Mouse (Mus musculus): ENCODE measurements around the gene Ikbkg.
"Not testable (repeated sequence)": the region's sequence is repeated elsewhere in the genome, so short reads cannot be mapped to it uniquely, and the experiment has no call there.

The Ikbkg gene

DNA sequence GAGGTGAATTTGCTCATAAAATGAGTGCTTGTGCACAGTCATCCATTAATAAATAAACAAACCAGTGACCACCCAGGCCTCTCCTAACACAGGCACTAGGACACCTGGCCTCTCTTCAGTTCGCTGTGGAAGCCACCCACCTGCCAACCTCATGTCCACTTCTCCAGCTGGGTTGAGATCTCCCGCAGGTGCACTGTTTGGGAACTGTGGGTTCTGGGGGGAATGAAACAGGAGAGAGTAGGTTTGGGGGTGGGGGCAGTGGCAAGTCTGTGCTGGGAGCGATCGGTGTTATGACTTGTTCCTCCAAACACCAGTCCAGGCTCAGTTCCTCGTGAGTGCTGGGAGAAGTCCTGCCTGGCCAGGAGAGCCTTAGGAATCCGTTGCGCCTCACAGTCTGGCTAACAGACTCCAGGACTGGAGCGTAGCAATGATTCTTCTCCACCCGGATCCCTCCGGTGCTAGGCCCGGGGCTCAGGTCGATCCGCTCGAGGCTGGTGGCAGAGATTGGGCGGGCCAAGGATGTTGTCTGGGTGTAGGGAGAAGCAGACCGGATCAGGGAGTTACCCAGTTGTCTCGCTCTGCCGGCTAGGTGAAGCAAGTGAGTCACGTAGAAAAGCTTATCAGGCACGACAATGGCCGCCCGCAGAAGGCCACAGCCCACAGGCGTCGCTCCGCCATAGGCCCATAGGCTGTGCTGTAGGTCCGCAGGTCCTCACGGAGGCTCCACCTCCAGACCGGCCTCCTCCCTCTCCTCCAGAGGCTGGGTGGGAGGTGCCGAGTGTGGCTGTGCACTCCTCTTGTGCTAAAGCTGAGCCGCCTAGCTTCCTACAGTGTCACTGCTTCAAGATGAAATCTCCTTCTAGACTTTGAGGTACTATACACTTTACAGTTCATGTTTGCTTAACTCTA, at the start of gene Ikbkg, which contains the start of gene Fam3a:
Gene Ikbkg (plus strand): TSS at position 756 of the 909 bp plus-strand sequence.
Gene Fam3a (minus strand): TSS at position 738 of the 909 bp plus-strand sequence.
- peak; percentile 82 to 83 for DNase-seq

GRCm38 (mm10) chrX:74352645-74353466, 40.2 kb upstream of the Ikbkg start:
- no peak for DNase-seq

DNA sequence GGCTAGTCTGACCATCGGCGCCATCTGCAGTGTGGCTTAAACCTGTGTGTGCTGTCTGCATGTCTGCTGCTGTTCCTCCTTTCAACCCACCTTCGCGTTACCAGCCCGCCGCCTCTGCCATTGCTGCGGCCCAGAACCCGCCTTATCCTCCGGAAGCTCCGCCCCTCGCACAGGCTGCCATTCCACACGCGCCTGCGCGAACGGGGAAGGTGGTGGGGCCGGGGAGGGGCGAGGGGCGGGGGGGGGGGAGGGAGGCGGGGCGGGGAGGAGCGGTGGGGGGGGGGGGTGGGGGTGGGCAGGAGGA, 39.7 kb upstream of the Ikbkg start, which contains the start of gene Lage3:
Gene Lage3 (minus strand): TSS at position 152 of the 304 bp plus-strand sequence.
- DNase-seq = peak; percentile 84 to 88

GRCm38 (mm10) chrX:74357069-74357468, 36.0 kb upstream of the Ikbkg start:
- not testable (repeated sequence) for DNase-seq

DNA sequence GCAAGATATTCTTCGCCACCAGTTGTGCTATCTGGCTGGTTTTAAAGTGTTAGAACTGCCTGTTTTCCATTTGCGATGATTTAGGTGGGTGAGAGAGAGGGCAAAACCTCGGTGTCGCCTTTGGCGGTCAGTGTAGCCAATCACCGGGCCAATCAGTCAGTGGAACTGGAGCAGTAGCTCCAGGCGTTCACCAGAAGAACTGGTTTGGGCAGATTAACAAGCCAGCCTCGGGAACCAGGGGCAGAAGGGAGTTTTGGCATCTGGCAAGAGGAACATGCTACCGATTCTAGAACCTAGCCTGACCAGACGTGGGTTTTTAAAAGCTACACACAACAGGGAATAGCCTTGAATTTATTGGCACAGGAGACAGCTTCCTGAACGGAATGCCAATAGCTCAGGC, 33.9 kb upstream of the Ikbkg start:
- DNase-seq = no peak

- DNase-seq = peak in 1 of 2 experiments; percentile 17
These were observed 25.6 kb upstream of the Ikbkg start for GRCm38 (mm10) chrX:74367512-74367911.

DNA sequence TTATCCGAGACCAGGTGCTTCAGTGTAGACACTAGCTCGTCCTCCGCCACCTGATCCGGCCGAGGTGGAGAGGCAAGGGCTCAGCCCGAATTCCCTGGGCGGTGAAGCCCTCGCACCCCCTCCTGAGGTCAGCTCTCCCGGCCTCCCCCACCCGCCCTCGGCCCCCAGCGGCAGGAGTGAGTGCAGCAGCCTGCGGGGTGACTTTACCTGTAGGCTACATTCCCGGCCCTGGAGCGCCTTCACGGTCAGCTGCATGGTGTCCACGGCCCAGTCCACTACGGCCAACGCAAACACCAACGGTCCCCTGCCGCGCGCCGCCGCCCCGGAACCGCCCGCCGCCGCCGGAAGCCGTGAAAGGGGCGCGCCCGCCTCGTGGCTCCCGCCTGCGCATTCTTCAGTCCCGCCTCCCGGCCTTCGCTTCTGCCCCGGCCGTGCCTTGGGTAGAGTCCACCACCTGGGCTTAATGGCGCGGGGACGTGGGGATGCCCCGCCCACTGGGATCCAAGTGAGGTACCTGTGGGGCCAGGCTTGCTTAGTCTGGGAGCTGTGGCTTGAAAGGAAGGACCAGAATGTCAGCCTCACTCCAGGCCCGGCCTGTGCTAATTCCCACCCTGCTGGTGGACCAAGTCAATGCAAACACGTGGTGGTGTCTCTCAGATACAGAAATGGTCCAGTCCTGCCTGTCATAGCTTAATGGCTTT, 24.7 kb upstream of the Ikbkg start:
- DNase-seq = peak; percentile 79

GRCm38 (mm10) chrX:74372888-74373549, 20.1 kb upstream of the Ikbkg start, which contains the start of the genes Ubl4a and Slc10a3:
Gene Ubl4a, minus strand, starts transcription at chrX:74373218.
Gene Slc10a3, minus strand, starts transcription at chrX:74373349.
- peak; percentile 76 to 82 for DNase-seq

DNA sequence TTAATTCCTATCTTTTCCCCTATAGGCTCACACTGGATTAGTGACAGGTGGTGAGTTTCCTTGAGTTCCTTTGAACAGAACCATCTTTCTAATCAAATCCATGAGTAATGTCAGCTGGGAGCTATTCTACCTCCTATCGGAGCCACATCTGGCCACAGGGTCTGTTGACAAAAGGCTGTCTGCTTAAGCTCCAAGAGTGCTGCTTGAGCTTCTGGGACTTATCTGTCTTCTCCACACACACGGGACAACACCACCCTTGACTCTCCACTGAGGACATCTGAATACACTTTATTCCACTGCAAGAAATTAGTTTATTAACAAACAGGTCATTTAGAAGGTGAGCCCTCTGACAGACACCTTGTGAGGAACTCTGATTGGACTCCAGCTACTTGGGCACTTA, 8.6 kb upstream of the Ikbkg start:
- no peak for DNase-seq

- no peak for DNase-seq
These were observed 4.9 kb upstream of the Ikbkg start for GRCm38 (mm10) chrX:74388153-74388552.

GRCm38 (mm10) chrX:74400136-74400535, 7.0 kb downstream of the Ikbkg start:
- DNase-seq = no peak

GRCm38 (mm10) chrX:74408340-74408739, 15.2 kb downstream of the Ikbkg start:
- DNase-seq = no peak

DNA sequence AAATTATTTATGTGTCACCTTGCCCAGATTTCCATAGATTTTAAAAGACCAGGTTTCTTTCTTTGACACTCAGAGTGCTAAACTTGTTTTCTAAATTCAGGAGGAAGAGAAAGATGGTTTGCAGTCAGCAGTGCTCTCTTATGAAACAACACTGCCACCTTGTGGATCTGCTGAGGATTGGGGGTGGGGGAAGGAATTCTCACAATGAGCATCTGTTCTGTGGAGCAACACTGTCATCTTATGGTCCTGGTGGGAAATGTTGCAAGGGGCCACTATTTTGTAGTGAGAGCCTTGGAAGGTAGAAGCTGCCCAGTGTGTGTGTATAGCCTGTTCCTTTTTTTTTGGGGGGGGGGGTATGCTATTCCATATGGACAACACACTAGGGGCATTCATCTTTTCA, 20.3 kb downstream of the Ikbkg start:
- peak; percentile 81 to 82 for DNase-seq

- no peak for DNase-seq
These were observed 31.4 kb downstream of the Ikbkg start for GRCm38 (mm10) chrX:74424443-74424842.

DNA sequence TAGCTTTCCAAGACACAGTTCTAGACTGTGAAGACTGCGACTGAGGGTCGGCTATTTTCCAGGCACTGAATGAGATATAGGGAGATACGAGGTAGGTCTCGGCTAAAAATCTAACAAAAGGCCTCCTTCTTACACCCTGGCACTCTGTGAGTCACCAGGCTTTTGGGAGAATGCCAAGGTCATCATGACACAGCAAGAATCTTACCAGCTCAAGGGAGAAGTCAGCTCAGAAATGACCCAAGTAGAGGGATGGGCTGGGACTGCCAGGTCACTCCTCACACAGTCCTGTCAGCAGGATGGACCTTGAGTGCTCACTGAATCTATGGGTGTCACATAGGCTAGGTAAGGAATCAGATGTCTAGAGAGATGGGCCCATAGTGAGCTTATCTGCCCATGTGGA, 32.1 kb downstream of the Ikbkg start:
- DNase-seq = peak in 1 of 2 experiments; percentile 6

DNA sequence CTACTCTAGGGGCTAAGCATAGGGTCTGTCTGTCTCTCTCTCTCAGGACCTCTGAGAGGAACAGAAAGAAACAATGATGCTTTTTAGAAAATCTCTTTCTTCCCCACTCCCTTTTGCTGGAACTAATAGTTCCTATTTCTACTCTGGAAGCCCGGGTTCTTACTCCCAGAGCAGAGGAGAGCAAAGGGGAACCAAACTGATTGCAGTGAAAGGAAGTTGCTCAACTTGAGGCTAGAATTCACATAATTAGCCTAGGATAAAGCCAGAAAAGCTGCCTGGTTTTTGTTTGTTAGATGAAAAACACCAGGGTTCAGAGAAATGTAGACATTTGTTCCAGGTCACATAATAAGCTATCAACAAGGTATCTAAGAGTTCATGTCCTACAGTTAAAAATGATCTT, 33.2 kb downstream of the Ikbkg start:
- no peak for DNase-seq

GRCm38 (mm10) chrX:74427116-74427515, 34.0 kb downstream of the Ikbkg start:
- no peak for DNase-seq

DNA sequence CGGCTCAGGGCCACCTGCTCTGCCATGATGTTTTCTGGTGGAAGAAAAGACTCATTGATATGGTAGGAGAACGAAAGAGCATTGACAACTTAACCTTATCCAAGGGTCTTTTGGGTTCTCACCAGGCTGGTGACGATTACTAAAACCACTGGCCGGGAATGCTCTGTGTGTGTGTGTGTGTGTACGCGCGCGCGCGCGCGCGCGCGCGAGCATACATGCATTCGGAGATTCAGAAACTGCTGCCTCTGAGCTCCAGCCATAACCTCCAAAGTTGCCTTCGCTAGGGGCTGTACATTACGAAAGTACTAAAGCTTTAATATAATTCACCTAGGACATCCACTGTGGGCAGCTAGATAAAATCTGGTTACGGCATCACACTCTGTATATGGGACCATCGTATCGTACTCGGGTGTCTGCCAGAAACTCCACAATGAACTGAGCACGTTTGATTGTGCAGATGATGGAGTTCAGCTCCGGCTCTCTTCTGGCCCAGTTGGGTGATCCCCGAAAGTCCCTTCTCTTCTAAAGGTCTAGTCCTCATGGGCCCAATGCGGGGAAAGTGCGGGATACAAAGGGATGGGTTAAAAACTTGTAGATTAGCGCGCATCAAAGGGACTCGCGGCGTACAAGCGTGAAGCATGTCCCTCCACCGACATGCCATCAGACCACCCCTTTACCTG, 35.2 kb downstream of the Ikbkg start:
- DNase-seq = peak in 1 of 2 experiments; percentile 6

GRCm38 (mm10) chrX:74428826-74429276, 35.8 kb downstream of the Ikbkg start, which contains the start of gene G6pdx:
Gene G6pdx, minus strand, starts transcription at chrX:74429194.
- DNase-seq = peak; percentile 88 to 90

DNA sequence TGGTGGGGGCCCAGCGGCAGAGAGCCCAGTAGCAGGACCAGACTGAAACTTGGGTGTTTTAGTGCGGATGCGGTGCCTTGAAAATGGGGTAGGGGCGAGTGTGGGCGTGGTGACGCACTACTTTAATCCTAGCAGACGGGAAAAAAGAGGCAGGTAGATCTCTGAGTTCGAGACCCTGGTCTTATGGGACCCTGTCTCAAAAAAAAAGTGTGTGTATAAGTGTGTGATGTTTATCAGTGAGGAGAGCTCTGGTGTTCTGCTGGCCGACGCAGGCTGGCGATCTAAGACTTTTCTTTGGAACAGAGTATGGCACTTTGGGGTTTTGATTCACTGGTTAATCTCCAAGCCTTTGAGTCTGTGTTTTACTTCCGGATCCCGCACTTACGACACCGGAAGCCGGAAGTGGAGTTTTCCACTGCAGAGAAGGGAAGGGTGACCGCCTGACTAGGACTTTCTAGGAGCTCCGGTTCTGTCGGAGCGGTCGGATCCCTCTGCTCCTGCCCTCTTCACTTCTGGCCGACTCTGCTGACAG, 36.3 kb downstream of the Ikbkg start:
- DNase-seq = peak; percentile 66 to 72

Measured in cerebellum, postnatal 14 days (tissue).